Mouse (Mus musculus): ENCODE data around the gene Mbd6. TPM values are rescaled to one million over a fixed set of nuclear protein-coding genes. Genes with fewer than 3 reads are reported as not detected.

The Mbd6 gene
- polyA plus RNA-seq, 1 experiment from 2014 or later = 15.8 TPM

Other genes with a start within 250 kb of the Mbd6 start
- gene Mettl1, start 247.6 kb downstream of the Mbd6 start, polyA plus RNA-seq (2014; fragmentation: Nextera tagmentation; extraction: Ambion mirVana) = 47.7 and 55.9 TPM in 2 replicates
- gene Eef1akmt3, start 247.5 kb downstream of the Mbd6 start, polyA plus RNA-seq (2014; fragmentation: Nextera tagmentation; extraction: Ambion mirVana) = 0.84 and 1.0 TPM in 2 replicates
- 0.13 and 0.29 TPM in 2 replicates for gene Cyp27b1, start 240.8 kb downstream of the Mbd6 start, polyA plus RNA-seq (2014; fragmentation: Nextera tagmentation; extraction: Ambion mirVana)
- 1.5 and 2.0 TPM in 2 replicates for gene March9, start 228.8 kb downstream of the Mbd6 start, polyA plus RNA-seq (2014; fragmentation: Nextera tagmentation; extraction: Ambion mirVana)
- 1,371 and 1,625 TPM in 2 replicates for gene Cdk4, start 225.5 kb downstream of the Mbd6 start, polyA plus RNA-seq (2014; fragmentation: Nextera tagmentation; extraction: Ambion mirVana)
- gene Tspan31, start 218.8 kb downstream of the Mbd6 start, polyA plus RNA-seq (2014; fragmentation: Nextera tagmentation; extraction: Ambion mirVana) = 51.8 and 53.6 TPM in 2 replicates
- gene Agap2, start 213.7 kb downstream of the Mbd6 start, polyA plus RNA-seq (2014; fragmentation: Nextera tagmentation; extraction: Ambion mirVana) = 0.45 and 0.72 TPM in 2 replicates
- 59.3 and 62.9 TPM in 2 replicates for gene Os9, start 167.9 kb downstream of the Mbd6 start, polyA plus RNA-seq (2014; fragmentation: Nextera tagmentation; extraction: Ambion mirVana)
- gene B4galnt1, start 123.8 kb downstream of the Mbd6 start, polyA plus RNA-seq (2014; fragmentation: Nextera tagmentation; extraction: Ambion mirVana) = 9.0 and 9.8 TPM in 2 replicates
- gene Slc26a10, start 108.4 kb downstream of the Mbd6 start, polyA plus RNA-seq (2014; fragmentation: Nextera tagmentation; extraction: Ambion mirVana) = 0.86 and 1.7 TPM in 2 replicates
- 76.7 and 87.7 TPM in 2 replicates for gene Arhgef25, start 98.9 kb downstream of the Mbd6 start, polyA plus RNA-seq (2014; fragmentation: Nextera tagmentation; extraction: Ambion mirVana)
- gene Dtx3, start 93.3 kb downstream of the Mbd6 start, polyA plus RNA-seq (2014; fragmentation: Nextera tagmentation; extraction: Ambion mirVana) = 112 and 120 TPM in 2 replicates
- 19.3 and 20.7 TPM in 2 replicates for gene Pip4k2c, start 77.4 kb downstream of the Mbd6 start, polyA plus RNA-seq (2014; fragmentation: Nextera tagmentation; extraction: Ambion mirVana)
- 13.7 and 14.6 TPM in 2 replicates for gene Kif5a, start 25.7 kb downstream of the Mbd6 start, polyA plus RNA-seq (2014; fragmentation: Nextera tagmentation; extraction: Ambion mirVana)
- gene Dctn2, start 22.6 kb downstream of the Mbd6 start, polyA plus RNA-seq (2014; fragmentation: Nextera tagmentation; extraction: Ambion mirVana) = 166 and 186 TPM in 2 replicates
- 106 and 108 TPM in 2 replicates for gene Mars, start 22.8 kb upstream of the Mbd6 start, polyA plus RNA-seq (2014; fragmentation: Nextera tagmentation; extraction: Ambion mirVana)
- gene Arhgap9, start 32.9 kb upstream of the Mbd6 start, polyA plus RNA-seq (2014; fragmentation: Nextera tagmentation; extraction: Ambion mirVana) = 3.7 and 4.4 TPM in 2 replicates
- gene Gli1, start 53.0 kb upstream of the Mbd6 start, polyA plus RNA-seq (2014; fragmentation: Nextera tagmentation; extraction: Ambion mirVana) = 10.2 and 11.7 TPM in 2 replicates
- not detected in 2 replicates for gene Inhbe, start 65.4 kb upstream of the Mbd6 start, polyA plus RNA-seq (2014; fragmentation: Nextera tagmentation; extraction: Ambion mirVana)
- gene Inhbc, start 81.4 kb upstream of the Mbd6 start, polyA plus RNA-seq (2014; fragmentation: Nextera tagmentation; extraction: Ambion mirVana) = not detected in 2 replicates
- gene R3hdm2, start 91.3 kb upstream of the Mbd6 start, polyA plus RNA-seq (2014; fragmentation: Nextera tagmentation; extraction: Ambion mirVana) = 27.8 and 29.8 TPM in 2 replicates
- 5.0 and 5.2 TPM in 2 replicates for gene Stac3, start 212.7 kb upstream of the Mbd6 start, polyA plus RNA-seq (2014; fragmentation: Nextera tagmentation; extraction: Ambion mirVana)
- gene Ndufa4l2, start 225.9 kb upstream of the Mbd6 start, polyA plus RNA-seq (2014; fragmentation: Nextera tagmentation; extraction: Ambion mirVana) = 57.7 and 91.9 TPM in 2 replicates
- 80.0 and 89.4 TPM in 2 replicates for gene Shmt2, start 233.4 kb upstream of the Mbd6 start, polyA plus RNA-seq (2014; fragmentation: Nextera tagmentation; extraction: Ambion mirVana)
- 5.2 and 6.1 TPM in 2 replicates for gene Nxph4, start 245.5 kb upstream of the Mbd6 start, polyA plus RNA-seq (2014; fragmentation: Nextera tagmentation; extraction: Ambion mirVana)

All from embryonic facial prominence, embryonic 14.5 days (tissue).